Mouse (Mus musculus) midbrain, embryonic 13.5 days (tissue): ENCODE results near the gene Nrbp1. TPM values are rescaled to one million over a fixed set of nuclear protein-coding genes. Genes with fewer than 3 reads are reported as not detected.

Experiments
- polyA plus RNA-seq: library from polyadenylated mRNA; unstranded; fragments of >200 nt; fragmentation: Nextera tagmentation; extraction: Ambion mirVana; gene quantifications from 2 replicates; pipeline ENCODE4 v1.2.1, GENCODE M21; 2015

Nrbp1 gene
- polyA plus RNA-seq, 1 experiment from 2014 or later = 160 TPM

Other genes starting within 250 kb of the Nrbp1 start
- gene Atraid, start 192.6 kb upstream of the Nrbp1 start, polyA plus RNA-seq = 156 and 160 TPM in 2 replicates
- gene Slc5a6, start 191.9 kb upstream of the Nrbp1 start, polyA plus RNA-seq = 17.3 and 19.3 TPM in 2 replicates
- 16.1 and 19.1 TPM in 2 replicates for gene Cad, start 186.1 kb upstream of the Nrbp1 start, polyA plus RNA-seq
- not detected in 2 replicates for gene Dnajc5g, start 134.6 kb upstream of the Nrbp1 start, polyA plus RNA-seq
- 15.9 and 16.8 TPM in 2 replicates for gene Slc30a3, start 132.6 kb upstream of the Nrbp1 start, polyA plus RNA-seq
- gene Trim54, start 124.2 kb upstream of the Nrbp1 start, polyA plus RNA-seq = not detected in 2 replicates
- not detected in 2 replicates for gene Ucn, start 102.0 kb upstream of the Nrbp1 start, polyA plus RNA-seq
- gene Mpv17, start 86.6 kb upstream of the Nrbp1 start, polyA plus RNA-seq = 54.7 and 57.5 TPM in 2 replicates
- 0.86 and 1.1 TPM in 2 replicates for gene Gm29609, start 61.0 kb upstream of the Nrbp1 start, polyA plus RNA-seq
- 78.1 and 80.2 TPM in 2 replicates for gene Gtf3c2, start 60.7 kb upstream of the Nrbp1 start, polyA plus RNA-seq
- gene Snx17, start 47.6 kb upstream of the Nrbp1 start, polyA plus RNA-seq = 135 and 140 TPM in 2 replicates
- 71.5 and 74.6 TPM in 2 replicates for gene Eif2b4, start 47.4 kb upstream of the Nrbp1 start, polyA plus RNA-seq
- 12.5 and 20.5 TPM in 2 replicates for gene Zfp513, start 38.6 kb upstream of the Nrbp1 start, polyA plus RNA-seq
- gene Ppm1g, start 20.2 kb upstream of the Nrbp1 start, polyA plus RNA-seq = 174 and 175 TPM in 2 replicates
- gene Gm9970, start 368 bp downstream of the Nrbp1 start, polyA plus RNA-seq = 0.54 and 0.63 TPM in 2 replicates
- 1.7 and 3.4 TPM in 2 replicates for gene Krtcap3, start 10.8 kb downstream of the Nrbp1 start, polyA plus RNA-seq
- 34.4 and 36.0 TPM in 2 replicates for gene Ift172, start 50.3 kb downstream of the Nrbp1 start, polyA plus RNA-seq
- gene Fndc4, start 55.2 kb downstream of the Nrbp1 start, polyA plus RNA-seq = 63.2 and 74.5 TPM in 2 replicates
- gene Gckr, start 56.6 kb downstream of the Nrbp1 start, polyA plus RNA-seq = 0.12 and 0.43 TPM in 2 replicates
- gene Zfp512, start 211.6 kb downstream of the Nrbp1 start, polyA plus RNA-seq = 124 and 125 TPM in 2 replicates
- 0.13 and 0.18 TPM in 2 replicates for gene 4930548H24Rik, start 244.9 kb downstream of the Nrbp1 start, polyA plus RNA-seq